Mouse (Mus musculus) hindbrain, embryonic 15.5 days (tissue): ENCODE data around the gene Ado. TPM values are rescaled to one million over a fixed set of nuclear protein-coding genes. Genes with fewer than 3 reads are reported as not detected.

ENCODE experiments used
- ATAC-seq: fragments of 200-750 bp; cut with Nextera tagmentation; 2 replicates; pipeline ENCODE4 v1.8.0; 2017; ENCODE audit warnings: low read depth, moderate number of reproducible peaks, moderate TSS enrichment; ENCODE audit not compliant: low FRiP score
- H3K27ac ChIP-seq: fragments of 300-500 bp; sonication (generic); replicated peaks from 2 replicates; pipeline ENCODE4 v1.5.1; 2015; ENCODE audit warnings: mild to moderate bottlenecking, inconsistent platforms
- H3K27me3 ChIP-seq: fragments of 300-500 bp; sonication (generic); 2 replicates; pipeline ENCODE4 v1.6.1; 2015; ENCODE audit warnings: control low read depth, inconsistent platforms
- H3K36me3 ChIP-seq: fragments of 300-500 bp; sonication (generic); 2 replicates; pipeline ENCODE4 v1.6.1; 2015; ENCODE audit warnings: control low read depth, inconsistent platforms
- H3K4me1 ChIP-seq: fragments of 300-500 bp; sonication (generic); replicated peaks from 2 replicates; pipeline ENCODE4 v1.6.1; 2015; ENCODE audit warnings: control low read depth, inconsistent platforms
- H3K4me2 ChIP-seq: fragments of 300-500 bp; sonication (generic); 2 replicates; pipeline ENCODE4 v1.6.1; 2015; ENCODE audit warnings: moderate library complexity, mild to moderate bottlenecking, inconsistent platforms
- H3K4me3 ChIP-seq: fragments of 300-500 bp; sonication (generic); 2 replicates; pipeline ENCODE4 v1.5.1; 2015; ENCODE audit warnings: mild to moderate bottlenecking, inconsistent platforms
- H3K9ac ChIP-seq: fragments of 300-500 bp; sonication (generic); 2 replicates; pipeline ENCODE4 v1.6.1; 2015; ENCODE audit warnings: inconsistent platforms
- H3K9me3 ChIP-seq: fragments of 300-500 bp; sonication (generic); 2 replicates; pipeline ENCODE4 v1.6.1; 2016; ENCODE audit warnings: control low read depth, inconsistent platforms
- WGBS: fragments of 180-500 bp; shearing (Covaris S2); methylation state at CpG from one replicate; pipeline ENCODE4 v1.1.7; 2015; 5-methylcytosine and 5-hydroxymethylcytosine counted together
- polyA plus RNA-seq: library from polyadenylated mRNA; unstranded; fragments of >200 nt; fragmentation: Nextera tagmentation; extraction: Ambion mirVana; gene quantifications from 2 replicates; pipeline ENCODE4 v1.2.1, GENCODE M21; 2015

Gene Ado
- polyA plus RNA-seq, 1 experiment from 2014 or later = 86.7 TPM

DNA sequence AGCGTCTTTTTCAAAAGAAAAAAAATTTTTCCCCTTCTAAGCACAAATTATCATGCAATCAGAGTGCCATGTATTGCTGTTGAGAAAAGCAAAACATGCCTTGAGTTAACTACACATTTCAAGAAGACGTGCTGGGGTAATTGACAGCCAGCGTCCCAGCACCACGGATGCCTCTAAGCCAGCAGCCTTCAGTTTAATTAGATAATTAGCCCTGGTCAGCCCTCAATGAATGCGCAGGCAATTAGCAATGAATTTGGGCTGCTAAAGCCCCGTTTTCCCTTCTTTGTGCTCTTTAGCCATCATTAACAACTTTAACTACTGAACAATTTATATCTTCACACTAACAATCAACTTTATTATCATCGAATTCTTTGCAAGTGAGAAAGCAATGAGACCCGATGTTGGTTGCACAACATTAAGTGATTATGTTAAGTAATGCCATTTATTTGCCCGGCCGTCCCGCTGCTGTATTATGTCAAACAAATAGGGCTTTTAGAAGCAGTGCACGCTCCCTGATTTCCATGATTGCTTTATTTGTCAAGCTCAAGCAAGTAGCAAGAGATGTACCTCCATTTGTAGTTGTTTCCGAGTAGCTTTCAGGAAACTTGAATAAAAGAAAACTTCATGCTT is 11.1 kb upstream of the Ado start:
- peak; percentile 34; the same call in 1 of the 2 replicates for ATAC-seq
- Histone ChIP-seq H3K9ac (no peak overlapping the region), H3K4me2 (peak overlapping the region; percentile 11; the same call in 1 of the 2 replicates), H3K36me3 (no peaks in the 10 kb centered on the region), H3K27ac (no peak overlapping the region), H3K27me3 (peaks cover 24% of the 10 kb centered on the region), H3K4me3 (no peak overlapping the region), H3K9me3 (no peaks in the 10 kb centered on the region), H3K4me1 (peaks cover 11% of the 10 kb centered on the region)
- WGBS = 25% methylated on average over 13 of the region's 13 CpGs

GRCm38 (mm10) chr10:67558053-67558452 is 9.3 kb upstream of the Ado start:
- no peak overlapping the region for H3K9ac ChIP-seq
- peaks cover 11% of the 10 kb centered on the region for H3K4me1 ChIP-seq
- no peak overlapping the region for H3K4me2 ChIP-seq
- ATAC-seq = no peak
- H3K27me3 ChIP-seq = peaks cover 16% of the 10 kb centered on the region
- H3K27ac ChIP-seq = no peak overlapping the region
- no peaks in the 10 kb centered on the region for H3K36me3 ChIP-seq
- no peaks in the 10 kb centered on the region for H3K9me3 ChIP-seq
- WGBS = 81% methylated on average over 4 of the region's 4 CpGs
- H3K4me3 ChIP-seq = no peak overlapping the region

DNA sequence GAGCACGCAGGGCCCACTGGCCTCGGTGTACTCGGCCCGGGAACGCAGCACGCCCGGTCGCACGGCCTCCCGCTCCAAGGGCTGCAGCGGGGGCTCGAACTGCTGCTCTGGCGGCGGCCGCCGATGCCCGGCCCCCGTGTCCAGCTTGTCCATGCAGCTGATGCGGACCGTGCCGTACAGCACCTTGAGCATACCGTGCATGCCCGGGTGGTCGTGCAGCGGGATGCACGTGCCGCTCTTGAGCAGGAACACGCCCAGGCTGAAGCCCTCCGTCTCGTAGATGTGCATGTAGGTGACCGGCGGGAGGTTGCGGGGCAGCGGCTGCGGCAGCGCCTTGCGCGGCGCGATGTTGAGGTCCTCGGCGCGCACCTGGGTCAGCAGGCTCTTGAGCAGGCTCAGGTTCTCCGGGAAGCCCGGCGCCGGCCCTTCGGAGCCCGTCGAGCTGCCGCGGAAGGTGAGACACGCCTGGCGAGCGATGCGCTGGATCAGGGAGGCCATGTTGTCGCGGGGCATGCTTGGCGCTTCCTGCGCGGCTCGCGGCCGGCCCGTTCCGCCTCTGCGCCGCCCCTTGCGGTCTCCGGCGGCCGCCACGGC is 397 bp downstream of the Ado start:
- H3K9me3 ChIP-seq = no peaks in the 10 kb centered on the region
- under 1% methylated on average over 71 of the region's 73 CpGs for WGBS
- H3K9ac ChIP-seq = peak overlapping the region; percentile 92
- peak overlapping the region; percentile 81 for H3K4me3 ChIP-seq
- peaks cover 45% of the 10 kb centered on the region for H3K4me1 ChIP-seq
- H3K36me3 ChIP-seq = peaks cover 2% of the 10 kb centered on the region; the same call in 1 of the 2 replicates
- 0 out of 2 replicates have a peak, but pooled peaks cover 3% of the 10 kb centered on the region for H3K27me3 ChIP-seq
- peak overlapping the region; percentile 79 for H3K4me2 ChIP-seq
- H3K27ac ChIP-seq = peak overlapping the region; percentile 97
- peak; percentile 86 for ATAC-seq

DNA sequence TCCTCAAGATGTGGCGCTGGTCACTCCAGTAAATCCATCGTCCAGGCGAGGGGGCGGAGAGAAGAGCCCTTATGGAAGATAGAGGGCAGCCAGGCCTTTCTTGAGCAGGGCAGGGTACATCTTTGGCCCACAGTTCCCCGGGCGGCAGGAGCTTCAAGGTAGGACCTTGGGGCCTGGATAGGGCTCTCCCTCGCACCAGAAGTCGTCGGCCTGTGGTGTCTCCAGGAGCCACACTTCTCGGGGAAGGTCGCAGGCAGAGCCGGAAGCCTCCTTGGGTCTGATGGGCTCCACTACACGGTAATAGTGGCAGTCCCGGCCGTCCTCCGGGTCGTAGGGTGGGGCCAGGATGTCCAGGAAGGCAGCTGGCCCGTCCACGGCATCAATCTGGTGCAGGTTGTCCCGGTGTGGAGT is 900 bp downstream of the Ado start:
- peaks cover 45% of the 10 kb centered on the region for H3K4me1 ChIP-seq
- H3K4me2 ChIP-seq = peak overlapping the region; percentile 79
- peaks cover 2% of the 10 kb centered on the region; the same call in 1 of the 2 replicates for H3K36me3 ChIP-seq
- no peaks in the 10 kb centered on the region for H3K9me3 ChIP-seq
- peak overlapping the region; percentile 92 for H3K9ac ChIP-seq
- WGBS = 2% methylated on average over 20 of the region's 20 CpGs
- H3K4me3 ChIP-seq = peak overlapping the region; percentile 81
- H3K27me3 ChIP-seq = peaks cover 7% of the 10 kb centered on the region
- 0 out of 2 replicates have a peak, but pooled peaks have one; percentile 4 for ATAC-seq
- peak overlapping the region; percentile 97 for H3K27ac ChIP-seq

GRCm38 (mm10) chr10:67540591-67540990 is 8.2 kb downstream of the Ado start:
- Histone ChIP-seq H3K4me1 (peaks cover 51% of the 10 kb centered on the region), H3K9me3 (no peaks in the 10 kb centered on the region), H3K27ac (no peak overlapping the region), H3K4me3 (no peak overlapping the region), H3K27me3 (peaks cover 72% of the 10 kb centered on the region), H3K36me3 (peaks cover 2% of the 10 kb centered on the region; the same call in 1 of the 2 replicates), H3K4me2 (no peak overlapping the region), H3K9ac (no peak overlapping the region)
- WGBS = 14% methylated on average over 19 of the region's 19 CpGs
- ATAC-seq = no peak

DNA sequence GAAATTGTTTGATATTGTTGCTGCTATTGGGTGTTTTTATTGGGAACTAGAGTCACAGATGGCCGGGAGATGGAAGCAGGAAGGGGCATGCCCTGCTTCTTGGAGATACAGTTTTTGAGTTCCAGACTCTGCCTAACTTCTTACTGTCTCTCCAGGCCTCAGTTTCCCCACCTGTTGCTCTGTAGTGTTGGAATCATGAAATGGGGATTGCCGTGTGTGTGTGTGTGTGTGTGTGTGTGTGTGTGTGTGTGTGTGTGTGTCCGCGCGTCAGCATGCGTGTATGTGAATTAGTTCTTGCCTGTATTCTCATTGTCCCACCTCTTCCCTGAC is 9.4 kb downstream of the Ado start:
- WGBS = 37% methylated on average over 6 of the region's 6 CpGs
- H3K4me1 ChIP-seq = peaks cover 47% of the 10 kb centered on the region
- peak overlapping the region; percentile 97 for H3K4me2 ChIP-seq

DNA sequence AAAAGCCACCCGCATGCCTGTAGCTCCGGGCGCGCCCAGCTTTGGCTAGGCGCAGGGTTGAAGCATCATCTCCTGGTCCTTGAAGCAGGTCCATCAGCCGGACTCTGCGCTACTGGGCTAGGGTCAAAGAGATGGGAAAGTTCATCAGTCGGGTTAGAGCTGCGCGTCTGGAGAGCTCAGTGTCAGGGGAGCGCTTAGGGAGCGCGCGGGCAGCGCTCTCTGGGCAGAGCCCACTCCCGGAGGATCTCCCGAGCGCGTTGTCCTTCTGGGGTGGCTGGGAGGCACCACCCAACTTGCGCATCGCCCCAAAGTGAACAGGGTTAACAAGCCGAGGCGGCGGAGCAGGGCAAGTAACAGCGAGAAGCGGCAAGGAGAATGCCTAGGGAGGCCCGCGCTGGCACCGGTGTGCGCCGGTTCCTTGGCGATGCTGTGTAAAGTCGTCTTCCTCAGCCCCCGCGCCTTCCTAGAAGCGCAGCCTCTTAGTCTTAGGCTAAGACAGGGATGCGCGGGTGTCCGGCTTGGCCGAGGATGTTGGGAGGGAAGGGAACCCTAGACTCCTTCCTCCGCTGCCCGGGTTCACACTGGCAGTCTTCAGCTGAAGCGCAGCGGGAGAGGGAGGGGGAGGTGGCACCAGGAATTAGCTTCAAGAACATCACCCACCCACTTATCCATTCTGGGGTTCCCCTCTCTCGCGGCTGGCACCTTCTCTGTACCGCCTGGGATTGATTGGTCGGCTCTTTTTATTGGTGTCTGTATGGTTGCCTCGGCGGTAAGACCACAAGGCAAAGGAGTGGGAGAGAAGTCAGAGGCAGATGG is 10.0 kb downstream of the Ado start:
- Histone ChIP-seq H3K4me1 (peaks cover 47% of the 10 kb centered on the region), H3K27me3 (peaks cover 90% of the 10 kb centered on the region), H3K27ac (no peak overlapping the region), H3K4me3 (peak overlapping the region; percentile 64), H3K4me2 (peak overlapping the region; percentile 97), H3K9me3 (no peaks in the 10 kb centered on the region), H3K9ac (no peak overlapping the region), H3K36me3 (no peaks in the 10 kb centered on the region)
- ATAC-seq = no peak
- WGBS = under 1% methylated on average over 49 of the region's 50 CpGs

More for the DNA sequence above, 9.4 kb downstream of the Ado start:
- H3K4me3 ChIP-seq = no peak overlapping the region
- no peak for ATAC-seq
- H3K9me3 ChIP-seq = no peaks in the 10 kb centered on the region
- no peak overlapping the region for H3K27ac ChIP-seq
- H3K27me3 ChIP-seq = peaks cover 84% of the 10 kb centered on the region
- H3K9ac ChIP-seq = no peak overlapping the region
- no peaks in the 10 kb centered on the region for H3K36me3 ChIP-seq

DNA sequence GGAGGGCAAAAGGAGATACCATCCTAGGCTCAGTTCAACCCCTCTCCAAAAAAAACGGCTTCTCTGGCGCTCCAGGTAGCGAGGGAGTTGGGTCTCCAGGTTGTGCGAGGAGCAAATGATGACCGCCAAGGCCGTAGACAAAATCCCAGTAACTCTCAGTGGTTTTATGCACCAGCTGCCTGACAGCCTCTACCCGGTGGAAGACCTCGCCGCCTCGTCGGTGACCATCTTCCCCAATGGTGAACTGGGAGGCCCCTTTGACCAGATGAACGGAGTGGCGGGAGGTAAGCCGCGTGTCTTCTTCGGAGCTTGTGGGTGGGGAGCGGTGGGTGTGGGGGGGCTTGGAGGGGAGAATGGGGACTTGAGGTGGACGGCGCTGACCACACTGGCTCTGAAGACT is 10.6 kb downstream of the Ado start:
- Histone ChIP-seq H3K4me1 (peaks cover 47% of the 10 kb centered on the region), H3K9me3 (no peaks in the 10 kb centered on the region), H3K4me3 (peak overlapping the region; percentile 64), H3K27ac (no peak overlapping the region), H3K36me3 (no peaks in the 10 kb centered on the region), H3K27me3 (peaks cover 96% of the 10 kb centered on the region), H3K4me2 (peak overlapping the region; percentile 97), H3K9ac (no peak overlapping the region)
- WGBS = 1% methylated on average over 19 of the region's 19 CpGs
- ATAC-seq = no peak

- H3K4me3 ChIP-seq = peak overlapping the region; percentile 64
- WGBS = under 1% methylated on average over 51 of the region's 51 CpGs
- peak overlapping the region; percentile 40 for H3K9ac ChIP-seq
- H3K27ac ChIP-seq = 0 out of 2 replicates have a peak overlapping the region, but pooled peaks have one; percentile 55
- peak overlapping the region; percentile 97 for H3K4me2 ChIP-seq
- no peaks in the 10 kb centered on the region for H3K36me3 ChIP-seq
- H3K9me3 ChIP-seq = no peaks in the 10 kb centered on the region
- peaks cover 95% of the 10 kb centered on the region for H3K27me3 ChIP-seq
- H3K4me1 ChIP-seq = peaks cover 47% of the 10 kb centered on the region
- ATAC-seq = peak; percentile 78
These were observed 11.4 kb downstream of the Ado start for GRCm38 (mm10) chr10:67537151-67537994.

GRCm38 (mm10) chr10:67536621-67537141 is 12.1 kb downstream of the Ado start:
- Histone ChIP-seq H3K4me3 (peak overlapping the region; percentile 64), H3K4me2 (peak overlapping the region; percentile 97), H3K36me3 (no peaks in the 10 kb centered on the region), H3K27ac (no peak overlapping the region), H3K4me1 (peaks cover 47% of the 10 kb centered on the region), H3K9me3 (no peaks in the 10 kb centered on the region), H3K27me3 (peaks cover 88% of the 10 kb centered on the region), H3K9ac (0 out of 2 replicates have a peak overlapping the region, but pooled peaks have one; percentile 15)
- under 1% methylated on average over 17 of the region's 32 CpGs for WGBS
- peak; percentile 44 for ATAC-seq

GRCm38 (mm10) chr10:67535972-67536371 is 12.8 kb downstream of the Ado start:
- H3K36me3 ChIP-seq = no peaks in the 10 kb centered on the region
- H3K4me1 ChIP-seq = peaks cover 47% of the 10 kb centered on the region
- H3K27ac ChIP-seq = no peak overlapping the region
- peaks cover 81% of the 10 kb centered on the region for H3K27me3 ChIP-seq
- H3K4me2 ChIP-seq = peak overlapping the region; percentile 97
- WGBS = 0% methylated on average over 35 of the region's 35 CpGs
- 0 out of 2 replicates have a peak overlapping the region, but pooled peaks have one; percentile 15 for H3K9ac ChIP-seq
- no peaks in the 10 kb centered on the region for H3K9me3 ChIP-seq
- ATAC-seq = peak; percentile 36
- peak overlapping the region; percentile 64 for H3K4me3 ChIP-seq
